Mouse (Mus musculus): ENCODE data around the gene Zfp771. TPM values are rescaled to one million over a fixed set of nuclear protein-coding genes. Genes with fewer than 3 reads are reported as not detected.

The Zfp771 gene
- total RNA-seq, 2 experiments from 2014 or later = 55.2 to 57.9 TPM

GRCm38 (mm10) chr7:127252414-127252813 lies 8.3 kb downstream of the Zfp771 start:
- DNase-seq (ENCODE audit: low spot score in 2 of 2) = no peak

DNA sequence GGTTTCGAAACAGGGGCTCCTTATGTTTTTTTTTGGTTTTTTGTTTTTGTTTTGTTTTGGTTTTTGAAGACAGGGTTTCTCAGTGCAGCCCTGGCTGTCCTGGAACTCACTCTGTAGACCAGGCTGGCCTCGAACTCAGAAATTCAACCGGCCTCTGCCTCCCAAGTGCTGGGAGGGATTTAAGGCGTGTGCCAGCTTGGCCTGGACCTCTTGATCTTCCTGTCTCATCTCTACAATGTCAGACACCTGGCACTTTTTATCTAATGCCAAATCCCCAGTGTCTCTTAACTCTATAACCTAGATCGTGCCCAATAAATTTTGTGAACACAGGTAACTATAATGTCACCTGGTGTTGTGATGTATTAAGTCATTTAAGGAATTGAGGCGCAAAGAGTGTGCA lies 9.3 kb downstream of the Zfp771 start:
- no peak for DNase-seq (ENCODE audit: low spot score in 2 of 2)

DNA sequence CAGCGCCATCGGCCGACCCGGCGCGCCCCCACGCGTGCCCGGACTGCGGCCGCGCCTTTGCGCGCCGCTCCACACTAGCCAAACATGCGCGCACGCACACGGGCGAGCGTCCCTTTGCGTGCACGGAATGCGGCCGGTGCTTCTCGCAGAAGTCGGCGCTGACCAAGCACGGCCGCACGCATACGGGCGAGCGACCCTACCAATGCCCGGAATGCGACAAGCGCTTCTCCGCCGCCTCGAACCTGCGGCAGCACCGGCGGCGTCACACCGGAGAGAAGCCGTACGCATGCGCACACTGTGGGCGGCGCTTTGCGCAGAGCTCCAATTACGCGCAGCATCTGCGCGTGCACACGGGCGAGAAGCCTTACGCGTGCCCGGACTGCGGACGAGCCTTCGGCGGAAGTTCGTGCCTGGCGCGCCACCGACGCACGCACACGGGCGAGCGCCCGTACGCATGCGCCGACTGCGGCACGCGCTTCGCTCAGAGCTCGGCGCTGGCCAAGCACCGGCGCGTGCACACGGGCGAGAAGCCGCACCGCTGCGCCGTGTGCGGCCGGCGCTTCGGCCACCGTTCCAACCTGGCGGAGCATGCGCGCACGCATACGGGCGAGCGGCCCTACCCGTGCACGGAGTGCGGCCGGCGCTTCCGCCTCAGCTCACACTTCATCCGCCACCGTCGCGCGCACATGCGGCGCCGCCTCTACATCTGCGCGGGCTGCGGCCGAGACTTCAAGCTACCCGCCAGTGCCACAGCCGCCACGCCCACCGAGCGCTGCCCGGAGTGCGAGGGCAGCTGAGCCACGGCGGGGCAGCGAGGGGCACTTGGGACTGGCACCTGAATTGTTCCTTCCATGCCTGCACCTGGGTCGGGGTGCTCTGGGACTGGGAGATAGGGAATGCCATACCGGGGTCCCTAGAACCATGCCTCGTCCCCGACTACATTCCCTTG lies 10.0 kb downstream of the Zfp771 start:
- peak; percentile 93 to 96 for DNase-seq (ENCODE audit: low spot score in 2 of 2)

- DNase-seq (ENCODE audit: low spot score in 2 of 2) = no peak
Measured at GRCm38 (mm10) chr7:127255008-127255407, 10.9 kb downstream of the Zfp771 start.

DNA sequence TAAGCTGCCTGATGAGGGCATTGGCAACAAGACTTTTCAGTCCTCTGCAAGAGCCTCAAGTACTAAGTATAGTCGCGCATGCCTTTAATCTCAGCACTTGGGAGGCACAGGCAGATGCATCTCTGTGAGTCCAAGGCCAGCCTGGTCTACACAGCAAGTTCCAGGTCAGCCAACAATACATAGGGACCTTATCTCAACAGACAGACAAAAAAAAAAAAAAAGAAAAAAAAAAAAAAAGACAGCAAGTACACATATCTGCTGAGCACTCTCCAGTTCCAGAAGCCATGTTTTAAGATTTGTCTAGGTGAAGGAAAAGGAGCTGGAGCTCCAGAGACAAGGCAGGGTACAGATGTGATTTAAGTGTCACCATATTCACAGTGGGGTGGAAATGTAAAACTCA lies 11.9 kb downstream of the Zfp771 start:
- no peak for DNase-seq (ENCODE audit: low spot score in 2 of 2)

DNA sequence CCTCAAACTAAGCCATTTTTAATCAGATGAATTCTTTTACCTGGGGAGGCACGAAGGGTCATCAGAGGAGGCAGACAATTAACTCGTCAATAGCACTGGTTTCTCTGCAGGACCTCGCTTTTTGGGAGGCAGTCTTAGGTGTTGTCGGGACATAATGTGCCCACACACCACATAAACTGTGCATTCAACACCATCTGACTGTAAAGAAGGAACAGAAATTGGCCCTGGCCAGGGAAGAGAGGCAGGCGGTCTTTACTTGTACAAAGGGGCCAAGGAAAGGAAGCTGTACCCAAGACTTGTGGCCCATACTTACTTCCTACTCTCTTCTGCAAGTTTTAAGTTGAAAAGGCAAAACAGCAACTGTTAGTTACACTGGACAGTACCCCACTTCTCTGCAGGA lies 12.4 kb downstream of the Zfp771 start:
- no peak for DNase-seq (ENCODE audit: low spot score in 2 of 2)

GRCm38 (mm10) chr7:127259186-127259905 lies 15.3 kb downstream of the Zfp771 start:
- peak in 1 of 2 experiments; percentile 54 for DNase-seq (ENCODE audit: low spot score in 2 of 2)

DNA sequence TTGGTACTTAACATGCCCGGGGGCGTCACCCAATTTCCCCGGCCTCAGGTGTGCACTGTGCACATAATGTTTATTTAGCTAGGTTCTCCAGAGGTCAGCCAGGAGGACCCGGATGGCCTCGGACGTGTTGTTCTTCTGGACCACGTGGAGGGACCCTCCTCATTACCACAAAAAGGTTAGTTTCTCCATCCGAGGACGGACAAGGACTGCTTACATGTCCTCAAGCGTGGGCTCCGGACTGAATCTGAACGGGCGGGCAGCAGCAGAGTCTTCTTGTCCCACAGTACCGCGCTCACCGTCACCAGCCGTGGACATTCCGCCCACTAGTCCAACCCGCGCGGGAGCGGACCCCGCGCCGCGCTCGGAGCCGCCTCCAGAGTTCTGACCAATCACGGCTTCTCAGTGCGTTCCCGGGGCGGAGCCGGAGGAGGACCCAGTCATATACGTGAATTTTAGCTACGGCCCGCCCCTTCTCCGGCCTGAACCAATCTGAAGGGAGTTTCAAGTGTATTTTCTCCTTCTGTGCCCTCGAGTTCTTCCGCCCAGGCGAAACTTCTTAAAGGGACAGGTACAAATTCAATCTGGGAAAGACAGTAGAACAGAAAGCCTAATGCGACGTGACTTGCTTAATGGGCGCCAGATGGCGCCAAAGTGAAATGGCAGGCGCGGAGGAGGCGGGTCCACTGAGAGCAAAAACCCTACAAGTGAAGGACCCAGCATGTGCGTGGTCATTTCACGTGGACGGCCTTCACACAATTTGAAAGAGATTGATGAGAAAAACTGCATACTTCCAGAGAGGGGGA lies 16.4 kb downstream of the Zfp771 start, which contains the start of gene Dctpp1:
TSS of gene Dctpp1 (minus strand) at position 401 of the 803 bp plus-strand sequence.
- DNase-seq (ENCODE audit: low spot score in 2 of 2) = peak; percentile 96 to 98

- no peak for DNase-seq (ENCODE audit: low spot score in 2 of 2)
Measured at GRCm38 (mm10) chr7:127262218-127262961, 18.3 kb downstream of the Zfp771 start.

DNA sequence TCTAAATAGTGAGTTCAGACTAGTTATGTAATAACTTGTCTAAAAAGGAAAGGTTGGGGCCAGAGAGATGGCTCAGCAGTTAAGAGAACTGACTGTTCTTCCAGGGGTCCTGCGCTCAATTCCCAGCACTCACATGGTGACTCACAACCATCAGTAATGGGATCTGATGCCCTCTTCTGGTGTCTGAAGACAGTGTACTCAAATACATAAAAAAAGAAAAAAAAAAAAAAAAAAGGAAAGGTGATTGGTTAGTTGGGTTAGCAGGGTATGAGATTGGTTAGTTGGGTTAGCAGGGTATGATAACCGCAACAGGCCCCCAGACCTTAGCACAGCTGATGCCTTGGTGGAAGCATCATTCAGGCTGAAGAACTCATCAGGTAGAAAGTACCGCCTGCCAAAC lies 19.5 kb downstream of the Zfp771 start:
- no peak for DNase-seq (ENCODE audit: low spot score in 2 of 2)

DNA sequence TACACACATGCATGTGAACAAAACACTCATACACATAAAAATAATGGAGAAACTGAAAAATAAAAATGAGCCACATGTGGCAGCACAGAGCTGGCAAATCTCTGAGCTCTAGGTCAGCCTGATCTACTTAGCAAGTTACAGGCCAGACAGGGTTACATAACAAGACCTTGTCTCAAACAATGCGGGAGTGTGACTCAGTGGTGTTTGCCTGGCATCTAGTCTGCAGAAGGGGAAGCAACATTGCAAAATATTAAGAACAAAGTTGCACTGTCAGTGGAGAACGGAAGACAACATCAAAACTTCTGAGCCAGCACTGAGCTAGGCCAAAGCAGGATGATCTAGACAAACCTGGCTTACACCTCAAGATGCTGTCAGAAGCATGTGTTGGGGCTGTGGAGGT lies 26.2 kb downstream of the Zfp771 start:
- no peak for DNase-seq (ENCODE audit: low spot score in 2 of 2)

DNA sequence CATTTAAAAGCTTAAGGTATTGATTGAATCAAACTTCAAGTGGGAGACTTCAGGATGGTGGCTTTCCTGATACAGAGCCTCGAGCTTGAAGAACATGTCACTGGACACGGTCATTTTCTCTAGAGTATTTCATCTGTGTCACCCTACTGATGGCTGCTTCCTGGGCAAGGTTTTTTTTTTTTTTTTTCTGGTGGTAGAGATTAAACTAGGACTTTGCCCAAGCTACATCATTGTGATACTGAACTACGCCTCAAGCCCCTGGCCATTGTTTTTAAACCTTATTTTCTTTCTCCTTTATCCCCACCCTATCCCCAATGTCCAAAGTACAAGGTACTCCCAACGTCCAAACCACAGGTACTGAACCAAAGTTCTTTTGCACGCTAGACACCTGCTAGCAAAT lies 26.6 kb downstream of the Zfp771 start:
- no peak for DNase-seq (ENCODE audit: low spot score in 2 of 2)

DNA sequence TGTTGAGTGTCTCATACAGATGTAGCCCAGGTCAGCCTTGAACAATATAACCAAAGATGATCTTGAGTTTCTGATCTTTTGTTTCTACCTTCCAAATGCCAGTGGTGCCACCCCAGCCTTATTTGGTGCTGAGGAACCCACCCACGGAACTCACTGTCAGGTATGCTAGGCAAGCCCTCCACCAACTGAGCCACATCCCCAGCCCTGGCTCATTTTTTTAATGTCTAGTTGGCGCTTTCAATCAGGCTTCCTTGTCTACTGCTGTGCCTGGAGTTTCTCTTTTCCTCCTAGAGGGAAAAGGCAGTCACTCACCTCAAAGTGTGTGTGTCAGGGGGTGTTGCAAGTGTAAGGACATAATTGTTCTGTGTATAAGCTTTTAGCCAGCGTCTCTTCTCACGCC lies 27.0 kb downstream of the Zfp771 start:
- DNase-seq (ENCODE audit: low spot score in 2 of 2) = no peak

DNA sequence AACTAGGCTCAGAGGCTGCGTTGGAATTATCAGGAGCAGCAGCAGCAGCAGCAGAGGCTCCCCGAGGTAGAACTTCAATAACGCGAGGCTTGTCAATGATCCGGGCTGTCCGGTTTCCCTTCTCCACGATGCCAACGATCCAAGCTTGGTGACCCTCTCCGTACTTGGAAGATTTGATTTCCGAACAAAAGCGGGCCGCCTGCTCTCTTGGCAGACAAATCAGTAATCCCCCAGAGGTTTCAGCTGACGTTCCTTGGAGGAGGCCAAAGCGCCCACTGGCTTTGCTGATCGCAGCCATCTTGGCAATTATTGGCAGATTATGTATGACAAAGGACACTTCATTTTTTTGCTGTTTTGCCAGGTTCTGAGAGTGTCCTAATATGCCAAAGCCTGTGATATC lies 28.5 kb downstream of the Zfp771 start:
- DNase-seq (ENCODE audit: low spot score in 2 of 2) = no peak

- DNase-seq (ENCODE audit: low spot score in 2 of 2) = no peak
Measured at GRCm38 (mm10) chr7:127273118-127273923, 29.2 kb downstream of the Zfp771 start.

DNA sequence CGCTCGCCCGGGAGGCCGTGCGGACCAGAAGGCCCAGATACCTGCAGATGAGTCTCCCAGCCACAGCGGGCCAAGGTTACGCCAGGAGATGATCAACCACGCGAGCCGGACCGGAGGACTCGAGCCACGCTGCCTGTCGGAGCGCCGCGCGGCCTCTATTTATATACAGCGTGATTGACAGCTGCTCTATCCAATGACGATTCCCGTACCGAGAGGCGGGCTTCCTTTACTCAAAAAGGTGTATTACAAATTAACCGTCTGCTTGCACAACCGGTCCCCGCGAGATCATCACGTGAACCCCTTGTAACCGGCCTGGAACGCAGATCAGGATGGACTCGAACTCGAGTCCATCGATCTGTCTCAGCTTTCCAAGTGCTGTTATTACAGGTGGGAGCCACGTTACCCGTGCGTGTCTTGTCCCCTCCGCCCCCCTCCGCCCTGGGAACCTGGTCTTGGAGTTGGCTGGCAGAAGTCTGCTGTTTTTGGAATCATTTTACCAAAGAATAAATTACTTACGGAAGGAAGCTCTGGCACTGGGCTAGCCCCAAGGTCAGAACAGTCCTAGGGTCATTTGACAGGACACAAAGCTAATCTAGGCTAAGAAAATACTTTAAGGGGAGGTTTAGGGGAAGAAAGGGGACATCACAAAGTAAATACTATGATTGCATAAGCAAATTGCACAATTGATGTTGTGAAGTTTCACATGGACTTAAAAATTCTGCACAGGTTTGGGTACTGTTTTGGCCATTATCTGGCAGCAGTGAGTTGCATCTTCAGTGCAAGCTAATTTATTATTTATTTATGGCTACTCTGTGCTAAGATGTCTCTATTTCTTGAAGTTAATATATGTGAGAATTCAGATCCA lies 30.1 kb downstream of the Zfp771 start, which contains the start of gene Sephs2:
TSS of gene Sephs2 (minus strand) at position 131 of the 865 bp plus-strand sequence.
- peak; percentile 92 to 94 for DNase-seq (ENCODE audit: low spot score in 2 of 2)

GRCm38 (mm10) chr7:127276519-127276961 lies 32.5 kb downstream of the Zfp771 start:
- no peak for DNase-seq (ENCODE audit: low spot score in 2 of 2)

DNA sequence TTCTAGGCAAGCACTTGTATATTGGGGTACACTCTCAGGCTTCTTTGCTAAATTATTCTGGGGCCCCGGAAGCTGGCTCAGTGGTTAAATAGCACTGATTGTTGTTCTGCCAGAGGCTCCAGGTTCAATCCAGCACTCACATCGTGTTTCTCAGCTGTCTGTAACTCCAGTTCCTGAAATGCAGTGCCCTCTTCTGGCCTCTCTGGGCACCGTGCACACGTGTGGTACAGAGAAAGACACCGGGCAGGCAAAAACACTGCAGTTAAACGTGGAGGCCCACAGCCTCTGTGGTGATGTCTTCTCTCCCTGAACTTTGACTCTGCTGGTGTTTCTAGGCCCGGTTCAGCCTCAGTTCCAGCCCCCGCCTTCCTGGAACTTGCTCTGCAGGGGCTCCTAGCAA lies 34.2 kb downstream of the Zfp771 start:
- no peak for DNase-seq (ENCODE audit: low spot score in 2 of 2)

- DNase-seq (ENCODE audit: low spot score in 2 of 2) = no peak
Measured at GRCm38 (mm10) chr7:127280092-127280491, 36.0 kb downstream of the Zfp771 start.

All from left cerebral cortex, adult 18-20 months (tissue).